Mouse (Mus musculus): Measurements from ENCODE around the gene Cacna1s. TPM values are rescaled to one million over a fixed set of nuclear protein-coding genes. Genes with fewer than 3 reads are reported as not detected.

Gene Cacna1s
- polyA plus RNA-seq, 1 experiment from 2014 or later, result 2.4 TPM

- peaks cover 3% of the 10 kb centered on the region; the same call in 1 of the 2 replicates for H3K27me3 ChIP-seq
- no peak for ATAC-seq (ENCODE audit: insufficient number of reproducible peaks, insufficient read depth, low FRiP score, low TSS enrichment, low read depth)
- no peaks in the 10 kb centered on the region for H3K9me3 ChIP-seq
- no peak overlapping the region for H3K4me2 ChIP-seq
- H3K9ac ChIP-seq (replicated peaks), result no peak overlapping the region
- 82% methylated on average over 9 of the region's 9 CpGs for WGBS
- no peak overlapping the region for H3K4me3 ChIP-seq (replicated peaks)
- no peaks in the 10 kb centered on the region for H3K36me3 ChIP-seq
- H3K27ac ChIP-seq, result no peak overlapping the region
- peaks cover 29% of the 10 kb centered on the region for H3K4me1 ChIP-seq (replicated peaks)
These were observed 64.5 kb downstream of the Cacna1s start for GRCm38 (mm10) chr1:136117069-136117468.

- no peak overlapping the region for H3K4me3 ChIP-seq (replicated peaks)
- no peaks in the 10 kb centered on the region for H3K36me3 ChIP-seq
- no peaks in the 10 kb centered on the region for H3K9me3 ChIP-seq
- ATAC-seq (ENCODE audit: insufficient number of reproducible peaks, insufficient read depth, low FRiP score, low TSS enrichment, low read depth), result no peak; the same call in 1 of the 2 replicates
- H3K4me1 ChIP-seq (replicated peaks), result peaks cover 29% of the 10 kb centered on the region
- no peak overlapping the region for H3K9ac ChIP-seq (replicated peaks)
- peaks cover 3% of the 10 kb centered on the region; the same call in 1 of the 2 replicates for H3K27me3 ChIP-seq
- no peak overlapping the region for H3K4me2 ChIP-seq
- WGBS, result 18% methylated on average over 8 of the region's 8 CpGs
- H3K27ac ChIP-seq, result peak overlapping the region; percentile 74; the same call in 1 of the 2 replicates
These were observed 66.3 kb downstream of the Cacna1s start for GRCm38 (mm10) chr1:136118875-136119274.

GRCm38 (mm10) chr1:136119571-136120262 lies 67.2 kb downstream of the Cacna1s start:
- 77% methylated on average over 7 of the region's 7 CpGs for WGBS
- peaks cover 3% of the 10 kb centered on the region; the same call in 1 of the 2 replicates for H3K27me3 ChIP-seq
- peaks cover 29% of the 10 kb centered on the region for H3K4me1 ChIP-seq (replicated peaks)
- no peaks in the 10 kb centered on the region for H3K9me3 ChIP-seq
- H3K4me2 ChIP-seq, result no peak overlapping the region
- no peak overlapping the region for H3K4me3 ChIP-seq (replicated peaks)
- H3K9ac ChIP-seq (replicated peaks), result 0 out of 2 replicates have a peak overlapping the region, but pooled peaks have one; percentile 9
- 0 out of 2 replicates have a peak overlapping the region, but pooled peaks have one; percentile 74 for H3K27ac ChIP-seq
- no peaks in the 10 kb centered on the region for H3K36me3 ChIP-seq
- ATAC-seq (ENCODE audit: insufficient number of reproducible peaks, insufficient read depth, low FRiP score, low TSS enrichment, low read depth), result no peak

- ATAC-seq (ENCODE audit: insufficient number of reproducible peaks, insufficient read depth, low FRiP score, low TSS enrichment, low read depth), result no peak
- Histone ChIP-seq H3K4me2 (no peak overlapping the region), H3K9me3 (no peaks in the 10 kb centered on the region), H3K36me3 (no peaks in the 10 kb centered on the region), H3K4me3 (replicated peaks) (no peak overlapping the region), H3K9ac (replicated peaks) (0 out of 2 replicates have a peak overlapping the region, but pooled peaks have one; percentile 9), H3K27me3 (peaks cover under 1% of the 10 kb centered on the region; the same call in 1 of the 2 replicates), H3K27ac (no peak overlapping the region), H3K4me1 (replicated peaks) (peaks cover 29% of the 10 kb centered on the region)
- WGBS, result 85% methylated on average over 1 of the region's 1 CpGs
These were observed 67.7 kb downstream of the Cacna1s start for GRCm38 (mm10) chr1:136120263-136120603.

GRCm38 (mm10) chr1:136120785-136121184 lies 68.2 kb downstream of the Cacna1s start:
- WGBS, result 49% methylated on average over 6 of the region's 6 CpGs
- Histone ChIP-seq H3K4me2 (no peak overlapping the region), H3K4me3 (replicated peaks) (no peak overlapping the region), H3K4me1 (replicated peaks) (peaks cover 29% of the 10 kb centered on the region), H3K36me3 (no peaks in the 10 kb centered on the region), H3K9ac (replicated peaks) (no peak overlapping the region), H3K27ac (no peak overlapping the region), H3K9me3 (no peaks in the 10 kb centered on the region), H3K27me3 (no peaks in the 10 kb centered on the region; the same call in 1 of the 2 replicates)
- no peak for ATAC-seq (ENCODE audit: insufficient number of reproducible peaks, insufficient read depth, low FRiP score, low TSS enrichment, low read depth)

GRCm38 (mm10) chr1:136122030-136122429 lies 69.5 kb downstream of the Cacna1s start:
- Histone ChIP-seq H3K27ac (no peak overlapping the region), H3K4me2 (no peak overlapping the region), H3K4me1 (replicated peaks) (peaks cover 35% of the 10 kb centered on the region), H3K9me3 (no peaks in the 10 kb centered on the region), H3K4me3 (replicated peaks) (no peak overlapping the region), H3K27me3 (no peaks in the 10 kb centered on the region; the same call in 1 of the 2 replicates), H3K36me3 (no peaks in the 10 kb centered on the region), H3K9ac (replicated peaks) (no peak overlapping the region)
- 84% methylated on average over 8 of the region's 8 CpGs for WGBS
- no peak for ATAC-seq (ENCODE audit: insufficient number of reproducible peaks, insufficient read depth, low FRiP score, low TSS enrichment, low read depth)

GRCm38 (mm10) chr1:136126159-136126765 lies 73.7 kb downstream of the Cacna1s start:
- peaks cover 37% of the 10 kb centered on the region for H3K4me1 ChIP-seq (replicated peaks)
- no peak overlapping the region for H3K4me3 ChIP-seq (replicated peaks)
- 67% methylated on average over 10 of the region's 10 CpGs for WGBS
- H3K36me3 ChIP-seq, result no peaks in the 10 kb centered on the region
- H3K27ac ChIP-seq, result no peak overlapping the region
- no peak overlapping the region for H3K9ac ChIP-seq (replicated peaks)
- no peaks in the 10 kb centered on the region for H3K27me3 ChIP-seq
- no peaks in the 10 kb centered on the region for H3K9me3 ChIP-seq
- H3K4me2 ChIP-seq, result no peak overlapping the region
- no peak for ATAC-seq (ENCODE audit: insufficient number of reproducible peaks, insufficient read depth, low FRiP score, low TSS enrichment, low read depth)

- no peak overlapping the region for H3K9ac ChIP-seq (replicated peaks)
- no peak overlapping the region for H3K4me3 ChIP-seq (replicated peaks)
- H3K4me2 ChIP-seq, result no peak overlapping the region
- H3K36me3 ChIP-seq, result no peaks in the 10 kb centered on the region
- peaks cover 37% of the 10 kb centered on the region for H3K4me1 ChIP-seq (replicated peaks)
- H3K27ac ChIP-seq, result no peak overlapping the region
- 81% methylated on average over 10 of the region's 10 CpGs for WGBS
- no peaks in the 10 kb centered on the region for H3K9me3 ChIP-seq
- no peaks in the 10 kb centered on the region for H3K27me3 ChIP-seq
- ATAC-seq (ENCODE audit: insufficient number of reproducible peaks, insufficient read depth, low FRiP score, low TSS enrichment, low read depth), result no peak
These were observed 74.3 kb downstream of the Cacna1s start for GRCm38 (mm10) chr1:136126895-136127294.

- no peak for ATAC-seq (ENCODE audit: insufficient number of reproducible peaks, insufficient read depth, low FRiP score, low TSS enrichment, low read depth)
- H3K4me3 ChIP-seq (replicated peaks), result no peak overlapping the region
- H3K4me2 ChIP-seq, result no peak overlapping the region
- no peaks in the 10 kb centered on the region for H3K27me3 ChIP-seq
- 61% methylated on average over 3 of the region's 3 CpGs for WGBS
- no peak overlapping the region for H3K9ac ChIP-seq (replicated peaks)
- H3K4me1 ChIP-seq (replicated peaks), result peaks cover 47% of the 10 kb centered on the region
- H3K27ac ChIP-seq, result peak overlapping the region; percentile 50; the same call in 1 of the 2 replicates
- no peaks in the 10 kb centered on the region for H3K9me3 ChIP-seq
- H3K36me3 ChIP-seq, result no peaks in the 10 kb centered on the region
These were observed 75.3 kb downstream of the Cacna1s start for GRCm38 (mm10) chr1:136127856-136128255.

GRCm38 (mm10) chr1:136128416-136128815 lies 75.9 kb downstream of the Cacna1s start:
- H3K36me3 ChIP-seq, result no peaks in the 10 kb centered on the region
- WGBS, result 35% methylated on average over 5 of the region's 5 CpGs

GRCm38 (mm10) chr1:136128944-136129589 lies 76.5 kb downstream of the Cacna1s start:
- Histone ChIP-seq H3K36me3 (no peaks in the 10 kb centered on the region), H3K9me3 (no peaks in the 10 kb centered on the region), H3K27me3 (no peaks in the 10 kb centered on the region), H3K27ac (peak overlapping the region; percentile 41), H3K4me2 (no peak overlapping the region), H3K9ac (replicated peaks) (no peak overlapping the region), H3K4me1 (replicated peaks) (peaks cover 59% of the 10 kb centered on the region), H3K4me3 (replicated peaks) (no peak overlapping the region)
- no peak for ATAC-seq (ENCODE audit: insufficient number of reproducible peaks, insufficient read depth, low FRiP score, low TSS enrichment, low read depth)
- WGBS, result 42% methylated on average over 4 of the region's 4 CpGs

More at GRCm38 (mm10) chr1:136128416-136128815, 75.9 kb downstream of the Cacna1s start:
- Histone ChIP-seq H3K27me3 (no peaks in the 10 kb centered on the region), H3K27ac (peak overlapping the region; percentile 41; the same call in 1 of the 2 replicates), H3K4me3 (replicated peaks) (no peak overlapping the region), H3K4me1 (replicated peaks) (peaks cover 52% of the 10 kb centered on the region), H3K4me2 (no peak overlapping the region), H3K9me3 (no peaks in the 10 kb centered on the region), H3K9ac (replicated peaks) (no peak overlapping the region)
- no peak for ATAC-seq (ENCODE audit: insufficient number of reproducible peaks, insufficient read depth, low FRiP score, low TSS enrichment, low read depth)

Data from limb, embryonic 12.5 days (tissue).